Mouse (Mus musculus) limb, embryonic 11.5 days (tissue): ENCODE results near the gene Prdm4. TPM values are rescaled to one million over a fixed set of nuclear protein-coding genes. Genes with fewer than 3 reads are reported as not detected.

Source experiments
- ATAC-seq: fragments of 200-750 bp; cut with Nextera tagmentation; 2 replicates; pipeline ENCODE4 v1.8.0; 2017; ENCODE audit warnings: low read depth; ENCODE audit not compliant: insufficient number of reproducible peaks, low FRiP score, low TSS enrichment
- DNase-seq: peaks from one replicate; pipeline ENCODE4 v3.0.0-alpha.2; 2015; ENCODE audit warnings: low spot score
- H3K27ac ChIP-seq: fragments of 300-500 bp; sonication (generic); replicated peaks from 2 replicates; pipeline ENCODE4 v1.5.1; 2014; ENCODE audit warnings: low read depth, mild to moderate bottlenecking, low read length
- H3K27me3 ChIP-seq: fragments of 300-500 bp; sonication (generic); 2 replicates; pipeline ENCODE4 v1.6.1; 2014; ENCODE audit warnings: mild to moderate bottlenecking, low read length, mixed read lengths; ENCODE audit not compliant: control insufficient read depth, insufficient read depth
- H3K36me3 ChIP-seq: fragments of 300-500 bp; sonication (generic); 2 replicates; pipeline ENCODE4 v1.6.1; 2014; ENCODE audit warnings: mild to moderate bottlenecking, low read length, moderate library complexity, mixed read lengths; ENCODE audit not compliant: control insufficient read depth, insufficient read depth
- H3K4me1 ChIP-seq: fragments of 300-500 bp; sonication (generic); 2 replicates; pipeline ENCODE4 v1.6.1; 2014; ENCODE audit warnings: low read length, mixed read lengths; ENCODE audit not compliant: control insufficient read depth, insufficient read depth
- H3K4me2 ChIP-seq: fragments of 300-500 bp; sonication (generic); 2 replicates; pipeline ENCODE4 v1.6.1; 2014; ENCODE audit warnings: low read depth, mild to moderate bottlenecking, moderate library complexity; ENCODE audit not compliant: severe bottlenecking
- H3K4me3 ChIP-seq: fragments of 300-500 bp; sonication (generic); 2 replicates; pipeline ENCODE4 v1.5.1; 2014; ENCODE audit warnings: low read depth, low read length
- H3K9ac ChIP-seq: fragments of 300-500 bp; sonication (generic); 2 replicates; pipeline ENCODE4 v1.6.1; 2014; ENCODE audit warnings: mild to moderate bottlenecking, low read length
- H3K9me3 ChIP-seq: fragments of 300-500 bp; sonication (generic); 2 replicates; pipeline ENCODE4 v1.6.1; 2016; ENCODE audit warnings: low read length; ENCODE audit not compliant: control insufficient read depth
- WGBS: fragments of 180-500 bp; shearing (Covaris S2); extraction: QIAGEN DNeasy Blood & Tissue Kit; methylation state at CpG from one replicate; pipeline ENCODE4 v1.1.7; 2014; 5-methylcytosine and 5-hydroxymethylcytosine counted together
- polyA plus RNA-seq: library from polyadenylated mRNA; unstranded; fragments of >200 nt; fragmentation: Nextera tagmentation; extraction: Ambion mirVana; gene quantifications from 2 replicates; pipeline ENCODE4 v1.2.1, GENCODE M21; 2014

The Prdm4 gene
- polyA plus RNA-seq, 1 experiment from 2014 or later: 35.8 TPM

DNA sequence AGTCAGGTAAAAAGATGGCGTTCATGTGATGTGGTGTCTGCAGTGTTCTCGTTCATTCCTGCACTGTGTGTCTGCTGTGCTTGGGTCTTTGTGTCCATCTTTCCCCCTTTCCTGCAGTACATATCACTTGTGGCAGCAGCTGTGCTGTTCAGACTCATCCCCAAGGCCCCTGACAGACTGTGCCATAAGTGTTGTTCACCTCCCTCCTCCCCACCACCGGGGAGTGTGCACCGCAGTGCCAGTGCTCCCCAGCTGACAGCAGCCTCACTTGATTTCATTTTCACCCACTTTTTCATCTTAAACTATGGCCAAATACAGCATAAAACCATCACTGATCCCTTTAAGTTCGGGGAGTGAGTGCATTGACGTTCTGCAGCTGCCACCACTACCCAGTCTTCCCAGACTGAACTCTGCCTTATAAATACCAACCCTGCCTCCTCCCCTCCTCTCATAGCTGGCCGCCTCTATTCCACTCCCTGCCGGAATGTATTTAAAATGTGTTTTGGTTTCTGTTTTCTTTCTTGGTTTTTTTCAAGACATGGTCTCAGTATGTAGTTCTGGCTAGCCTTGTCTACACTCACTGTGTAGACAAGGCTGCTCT is 37.0 kb downstream of the Prdm4 start:
- ATAC-seq (no peak), DNase-seq (no peak)
- Histone ChIP-seq H3K9ac (no peak overlapping the region), H3K4me1 (no peaks in the 10 kb centered on the region), H3K4me2 (no peak overlapping the region), H3K36me3 (peaks cover 27% of the 10 kb centered on the region), H3K27me3 (no peaks in the 10 kb centered on the region), H3K4me3 (no peak overlapping the region), H3K9me3 (no peaks in the 10 kb centered on the region), H3K27ac (no peak overlapping the region)
- 91% methylated on average over 8 of the region's 8 CpGs for WGBS

DNA sequence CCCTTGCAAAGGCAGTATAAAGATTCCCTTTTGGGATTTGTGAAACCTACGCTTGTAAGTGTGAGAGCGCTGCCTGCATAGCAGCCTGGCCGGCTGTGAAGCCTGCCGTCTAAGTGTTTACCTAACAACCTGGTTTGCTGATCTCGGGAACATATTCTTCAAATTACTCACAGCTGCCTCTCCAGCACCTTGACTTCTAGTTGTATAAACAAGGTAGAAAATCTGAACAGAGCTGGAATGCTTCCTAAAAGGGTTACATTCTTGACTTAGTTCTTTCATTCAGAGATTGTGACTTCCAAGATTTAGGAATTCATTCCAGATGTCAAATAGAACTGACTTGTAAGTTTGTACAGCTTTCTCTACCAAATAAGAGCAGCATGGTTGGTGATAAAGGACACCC is 41.1 kb downstream of the Prdm4 start:
- ATAC-seq (no peak), DNase-seq (no peak)
- no peaks in the 10 kb centered on the region for H3K9me3 ChIP-seq
- no peaks in the 10 kb centered on the region for H3K27me3 ChIP-seq
- peaks cover 4% of the 10 kb centered on the region; the same call in 1 of the 2 replicates for H3K4me1 ChIP-seq
- no peak overlapping the region for H3K27ac ChIP-seq
- H3K9ac ChIP-seq: no peak overlapping the region
- H3K4me3 ChIP-seq: no peak overlapping the region
- no peak overlapping the region for H3K4me2 ChIP-seq
- WGBS: 91% methylated on average over 5 of the region's 5 CpGs
- peaks cover 22% of the 10 kb centered on the region; the same call in 1 of the 2 replicates for H3K36me3 ChIP-seq

GRCm38 (mm10) chr10:85873861-85874544 is 42.9 kb downstream of the Prdm4 start:
- Histone ChIP-seq H3K4me2 (no peak overlapping the region), H3K4me1 (peaks cover 4% of the 10 kb centered on the region; the same call in 1 of the 2 replicates), H3K36me3 (peaks cover 21% of the 10 kb centered on the region; the same call in 1 of the 2 replicates), H3K9me3 (no peaks in the 10 kb centered on the region), H3K9ac (no peak overlapping the region), H3K4me3 (no peak overlapping the region), H3K27me3 (no peaks in the 10 kb centered on the region), H3K27ac (no peak overlapping the region)
- no peak for DNase-seq
- ATAC-seq: no peak
- WGBS: 93% methylated on average over 13 of the region's 13 CpGs

GRCm38 (mm10) chr10:85872479-85872773 is 44.5 kb downstream of the Prdm4 start:
- WGBS: 4% methylated on average over 5 of the region's 5 CpGs
- H3K36me3 ChIP-seq: peaks cover 15% of the 10 kb centered on the region; the same call in 1 of the 2 replicates
- H3K4me3 ChIP-seq: peak overlapping the region; percentile 99
- peak overlapping the region; percentile 66 for H3K4me2 ChIP-seq
- ATAC-seq (no peak), DNase-seq (no peak)
- peaks cover 4% of the 10 kb centered on the region; the same call in 1 of the 2 replicates for H3K4me1 ChIP-seq
- no peaks in the 10 kb centered on the region for H3K9me3 ChIP-seq
- H3K27me3 ChIP-seq: no peaks in the 10 kb centered on the region
- no peak overlapping the region for H3K27ac ChIP-seq
- peak overlapping the region; percentile 78 for H3K9ac ChIP-seq

- Histone ChIP-seq H3K36me3 (peaks cover 15% of the 10 kb centered on the region; the same call in 1 of the 2 replicates), H3K27me3 (no peaks in the 10 kb centered on the region), H3K9ac (peak overlapping the region; percentile 78), H3K4me1 (peaks cover 4% of the 10 kb centered on the region; the same call in 1 of the 2 replicates), H3K27ac (no peak overlapping the region), H3K4me3 (peak overlapping the region; percentile 99), H3K4me2 (peak overlapping the region; percentile 66), H3K9me3 (no peaks in the 10 kb centered on the region)
- DNase-seq (peak; percentile 95), ATAC-seq (peak; percentile 94)
- under 1% methylated on average over 55 of the region's 55 CpGs for WGBS
Measured at GRCm38 (mm10) chr10:85871698-85872478, 45.1 kb downstream of the Prdm4 start.

DNA sequence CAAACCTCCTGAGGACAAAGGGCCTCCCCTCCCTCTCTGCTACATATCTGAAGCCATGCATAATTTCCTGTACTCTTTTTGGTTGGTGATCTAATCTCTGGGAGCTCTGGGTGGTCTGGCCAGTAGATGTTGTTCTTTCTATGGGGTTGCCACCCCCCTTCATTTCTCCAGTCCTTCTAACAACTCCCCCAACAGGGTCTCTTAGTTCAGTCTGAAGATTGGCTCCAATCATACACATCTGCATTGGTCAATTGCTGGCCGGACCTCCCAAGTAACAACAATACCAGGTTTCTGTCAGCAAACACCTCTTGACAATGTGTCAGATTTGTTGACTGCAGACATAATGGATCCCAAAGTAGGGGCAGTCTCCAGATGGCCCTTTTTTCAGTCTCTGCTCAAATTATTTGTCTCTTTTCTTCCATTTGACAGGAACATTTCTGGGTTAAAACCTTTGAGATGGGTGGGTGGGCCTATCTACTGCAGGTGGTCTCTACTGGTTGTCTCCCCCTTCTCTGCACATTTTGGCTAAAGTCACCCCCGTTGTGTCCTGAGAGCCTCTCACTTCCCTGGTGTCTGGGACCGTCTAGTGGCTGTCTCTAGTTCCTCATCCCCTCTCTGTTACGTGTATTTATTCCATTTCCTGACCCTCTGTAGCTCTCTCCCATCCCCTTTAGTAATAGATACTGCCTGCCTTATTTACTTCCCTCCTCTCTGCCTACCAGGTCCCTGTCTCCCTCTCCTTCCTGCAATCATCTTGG is 70.7 kb downstream of the Prdm4 start:
- H3K9me3 ChIP-seq: no peaks in the 10 kb centered on the region
- H3K4me3 ChIP-seq: no peak overlapping the region
- WGBS: 75% methylated on average over 4 of the region's 4 CpGs
- H3K4me1 ChIP-seq: no peaks in the 10 kb centered on the region
- H3K4me2 ChIP-seq: no peak overlapping the region
- DNase-seq: no peak
- H3K36me3 ChIP-seq: no peaks in the 10 kb centered on the region
- no peak overlapping the region for H3K27ac ChIP-seq
- H3K27me3 ChIP-seq: no peaks in the 10 kb centered on the region
- no peak overlapping the region for H3K9ac ChIP-seq
- no peak for ATAC-seq
